Mouse (Mus musculus): Measurements from ENCODE around the gene Zswim7.

DNA sequence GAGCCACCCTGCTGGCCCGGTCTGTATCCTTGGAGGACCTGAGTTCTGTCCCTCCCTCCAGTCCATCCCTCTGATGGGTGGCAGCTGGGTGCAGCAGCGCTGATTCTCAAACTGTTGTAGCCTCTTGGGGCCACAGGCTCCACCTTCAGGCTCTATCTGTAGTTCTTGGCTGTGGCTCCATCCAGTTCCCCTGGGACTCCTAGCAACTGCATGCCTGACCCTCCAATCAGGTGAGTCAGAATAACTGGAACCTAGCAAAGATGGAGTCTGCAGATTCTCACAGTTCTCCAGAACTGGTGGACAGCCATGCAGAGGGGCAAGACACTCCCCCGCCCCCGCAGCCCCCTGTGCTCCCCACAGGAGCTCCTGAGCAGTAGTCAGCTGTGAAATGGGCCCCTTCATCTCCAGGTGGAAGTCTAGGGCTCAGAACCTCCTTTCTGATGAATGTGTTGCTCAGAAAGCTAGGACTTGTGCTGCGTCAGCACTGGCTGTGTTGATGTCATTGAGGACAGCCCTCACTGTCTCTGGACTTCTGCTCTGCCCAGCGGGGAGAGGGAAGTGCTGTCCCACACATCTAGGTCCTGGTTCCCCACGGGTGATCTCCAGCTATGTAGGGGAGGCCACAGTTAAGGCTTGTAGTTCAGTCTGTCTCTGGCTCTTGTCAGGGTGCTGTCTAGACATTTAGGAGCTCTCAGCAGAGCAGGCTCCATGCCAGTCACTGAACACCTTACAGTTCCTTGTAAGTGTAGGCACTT lies 60.2 kb downstream of the Zswim7 start:
- TF ChIP-seq POLR2A (IDR thresholded peaks at IDR 0.05; ENCODE audit: extremely low read depth, insufficient read depth, low read length) = no peak
- no peak for TF ChIP-seq CTCF (IDR thresholded peaks at IDR 0.05; ENCODE audit: extremely low read depth, insufficient read depth, low read length)

All from cortical plate, adult 2 months (tissue).